Mouse (Mus musculus) lung, embryonic 16.5 days (tissue): ENCODE data around the gene Tnk2. TPM values are rescaled to one million over a fixed set of nuclear protein-coding genes. Genes with fewer than 3 reads are reported as not detected.

Experiments used
- ATAC-seq: fragments of 200-750 bp; cut with Nextera tagmentation; 2 replicates; pipeline ENCODE4 v1.8.0; 2017; ENCODE audit warnings: low read depth, mild to moderate bottlenecking, moderate library complexity
- H3K27ac ChIP-seq: fragments of 300-500 bp; sonication (generic); 2 replicates; pipeline ENCODE4 v1.5.1; 2014; ENCODE audit warnings: mild to moderate bottlenecking, control low read depth, low read length
- H3K27me3 ChIP-seq: fragments of 300-500 bp; sonication (generic); 2 replicates; pipeline ENCODE4 v1.6.1; 2014; ENCODE audit warnings: low read depth, low read length, mixed read lengths; ENCODE audit not compliant: control insufficient read depth, insufficient read depth
- H3K36me3 ChIP-seq: fragments of 300-500 bp; sonication (generic); 2 replicates; pipeline ENCODE4 v1.6.1; 2014; ENCODE audit warnings: low read length; ENCODE audit not compliant: control insufficient read depth, insufficient read depth
- H3K4me1 ChIP-seq: fragments of 300-500 bp; sonication (generic); replicated peaks from 2 replicates; pipeline ENCODE4 v1.6.1; 2014; ENCODE audit warnings: low read length, mixed read lengths; ENCODE audit not compliant: control insufficient read depth, insufficient read depth
- H3K4me2 ChIP-seq: fragments of 300-500 bp; sonication (generic); 2 replicates; pipeline ENCODE4 v1.6.1; 2014; ENCODE audit warnings: low read depth, low read length, control low read depth
- H3K4me3 ChIP-seq: fragments of 300-500 bp; sonication (generic); 2 replicates; pipeline ENCODE4 v1.5.1; 2014; ENCODE audit warnings: mild to moderate bottlenecking, low read length, control low read depth
- H3K9ac ChIP-seq: fragments of 300-500 bp; sonication (generic); 2 replicates; pipeline ENCODE4 v1.6.1; 2014; ENCODE audit warnings: low read length, control low read depth
- H3K9me3 ChIP-seq: fragments of 300-500 bp; sonication (generic); 2 replicates; pipeline ENCODE4 v1.6.1; 2016; ENCODE audit warnings: low read length; ENCODE audit not compliant: control insufficient read depth
- WGBS: fragments of 180-500 bp; shearing (Covaris S2); extraction: QIAGEN DNeasy Blood & Tissue Kit; methylation state at CpG from one replicate; pipeline ENCODE4 v1.1.7; 2014; 5-methylcytosine and 5-hydroxymethylcytosine counted together
- polyA plus RNA-seq: library from polyadenylated mRNA; unstranded; fragments of >200 nt; fragmentation: Nextera tagmentation; extraction: Ambion mirVana; gene quantifications from 2 replicates; pipeline ENCODE4 v1.2.1, GENCODE M21; 2015

Gene Tnk2
- polyA plus RNA-seq, 1 experiment from 2014 or later = 15.4 TPM

- H3K4me1 ChIP-seq = peaks cover 3% of the 10 kb centered on the region
- peak within 1 kb of the TSS; percentile 90 for H3K4me2 ChIP-seq
- under 1% methylated on average over 72 of the region's 73 CpGs for WGBS
- H3K36me3 ChIP-seq = no peaks in the 10 kb centered on the region
- no peaks in the 10 kb centered on the region for H3K9me3 ChIP-seq
- peak within 1 kb of the TSS; percentile 86 for H3K4me3 ChIP-seq
- peak within 1 kb of the TSS; percentile 90 for H3K27ac ChIP-seq
- ATAC-seq = peak; percentile 99
- no peaks in the 10 kb centered on the region for H3K27me3 ChIP-seq
- peak within 1 kb of the TSS; percentile 85 for H3K9ac ChIP-seq
Observed at GRCm38 (mm10) chr16:32608712-32609400, 34.8 kb upstream of the Tnk2 start, which contains the start of gene Tfrc. Tfrc (plus strand) TSS chr16:32608920.

GRCm38 (mm10) chr16:32609401-32609779 is 34.3 kb upstream of the Tnk2 start:
- Histone ChIP-seq H3K4me2 (peak overlapping the region; percentile 90), H3K27me3 (no peaks in the 10 kb centered on the region), H3K9me3 (no peaks in the 10 kb centered on the region), H3K4me3 (peak overlapping the region; percentile 86), H3K4me1 (peaks cover 3% of the 10 kb centered on the region), H3K36me3 (0 out of 2 replicates have a peak, but pooled peaks cover under 1% of the 10 kb centered on the region), H3K9ac (peak overlapping the region; percentile 85), H3K27ac (peak overlapping the region; percentile 90)
- ATAC-seq = no peak
- under 1% methylated on average over 14 of the region's 14 CpGs for WGBS

- Histone ChIP-seq H3K27ac (no peak overlapping the region), H3K4me1 (peaks cover 3% of the 10 kb centered on the region), H3K9me3 (no peaks in the 10 kb centered on the region), H3K27me3 (no peaks in the 10 kb centered on the region), H3K4me3 (peak overlapping the region; percentile 86), H3K9ac (peak overlapping the region; percentile 6; the same call in 1 of the 2 replicates), H3K4me2 (peak overlapping the region; percentile 90), H3K36me3 (peaks cover 10% of the 10 kb centered on the region)
- no peak for ATAC-seq
- WGBS = 54% methylated on average over 5 of the region's 5 CpGs
Observed at GRCm38 (mm10) chr16:32610460-32611255, 33.0 kb upstream of the Tnk2 start.

GRCm38 (mm10) chr16:32612052-32612451 is 31.6 kb upstream of the Tnk2 start:
- Histone ChIP-seq H3K4me2 (no peak overlapping the region), H3K9me3 (no peaks in the 10 kb centered on the region), H3K4me1 (peaks cover 3% of the 10 kb centered on the region), H3K4me3 (no peak overlapping the region), H3K27ac (no peak overlapping the region), H3K36me3 (peaks cover 16% of the 10 kb centered on the region), H3K27me3 (no peaks in the 10 kb centered on the region), H3K9ac (no peak overlapping the region)
- no peak for ATAC-seq
- WGBS = 61% methylated on average over 1 of the region's 1 CpGs

GRCm38 (mm10) chr16:32613269-32613834 is 30.3 kb upstream of the Tnk2 start:
- no peak overlapping the region for H3K4me2 ChIP-seq
- ATAC-seq = no peak
- H3K27me3 ChIP-seq = no peaks in the 10 kb centered on the region
- H3K4me1 ChIP-seq = peaks cover 3% of the 10 kb centered on the region; the same call in 1 of the 2 replicates
- H3K9ac ChIP-seq = no peak overlapping the region
- peaks cover 19% of the 10 kb centered on the region for H3K36me3 ChIP-seq
- H3K9me3 ChIP-seq = no peaks in the 10 kb centered on the region
- WGBS = 50% methylated on average over 3 of the region's 3 CpGs
- no peak overlapping the region for H3K4me3 ChIP-seq
- no peak overlapping the region for H3K27ac ChIP-seq

- 44% methylated on average over 4 of the region's 4 CpGs for WGBS
- Histone ChIP-seq H3K4me2 (no peak overlapping the region), H3K27me3 (no peaks in the 10 kb centered on the region), H3K4me3 (no peak overlapping the region), H3K9ac (no peak overlapping the region), H3K9me3 (no peaks in the 10 kb centered on the region), H3K27ac (no peak overlapping the region), H3K36me3 (peaks cover 19% of the 10 kb centered on the region), H3K4me1 (peaks cover 3% of the 10 kb centered on the region; the same call in 1 of the 2 replicates)
- ATAC-seq = no peak
Observed at GRCm38 (mm10) chr16:32614047-32614446, 29.6 kb upstream of the Tnk2 start.

- Histone ChIP-seq H3K27ac (no peak overlapping the region), H3K9me3 (no peaks in the 10 kb centered on the region), H3K4me3 (no peak overlapping the region), H3K9ac (no peak overlapping the region), H3K27me3 (no peaks in the 10 kb centered on the region), H3K4me2 (no peak overlapping the region), H3K36me3 (peaks cover 34% of the 10 kb centered on the region), H3K4me1 (no peaks in the 10 kb centered on the region)
- WGBS = 58% methylated on average over 1 of the region's 1 CpGs
- ATAC-seq = no peak
Observed at GRCm38 (mm10) chr16:32618946-32619345, 24.7 kb upstream of the Tnk2 start.

- peaks cover 35% of the 10 kb centered on the region for H3K36me3 ChIP-seq
- H3K9me3 ChIP-seq = no peaks in the 10 kb centered on the region
- no peaks in the 10 kb centered on the region for H3K27me3 ChIP-seq
- ATAC-seq = no peak
- H3K9ac ChIP-seq = no peak overlapping the region
- no peak overlapping the region for H3K4me2 ChIP-seq
- no peaks in the 10 kb centered on the region for H3K4me1 ChIP-seq
- H3K27ac ChIP-seq = no peak overlapping the region
- WGBS = 89% methylated on average over 8 of the region's 8 CpGs
- no peak overlapping the region for H3K4me3 ChIP-seq
Observed at GRCm38 (mm10) chr16:32628140-32628539, 15.5 kb upstream of the Tnk2 start.

GRCm38 (mm10) chr16:32632328-32632824 is 11.3 kb upstream of the Tnk2 start:
- 86% methylated on average over 4 of the region's 4 CpGs for WGBS
- no peaks in the 10 kb centered on the region for H3K9me3 ChIP-seq
- H3K36me3 ChIP-seq = peaks cover 24% of the 10 kb centered on the region
- H3K27ac ChIP-seq = no peak overlapping the region
- no peaks in the 10 kb centered on the region for H3K27me3 ChIP-seq
- ATAC-seq = no peak
- H3K4me1 ChIP-seq = 0 out of 2 replicates have a peak, but pooled peaks cover 2% of the 10 kb centered on the region
- H3K9ac ChIP-seq = no peak overlapping the region
- no peak overlapping the region for H3K4me3 ChIP-seq
- H3K4me2 ChIP-seq = no peak overlapping the region
